In the genomic region with DNA sequence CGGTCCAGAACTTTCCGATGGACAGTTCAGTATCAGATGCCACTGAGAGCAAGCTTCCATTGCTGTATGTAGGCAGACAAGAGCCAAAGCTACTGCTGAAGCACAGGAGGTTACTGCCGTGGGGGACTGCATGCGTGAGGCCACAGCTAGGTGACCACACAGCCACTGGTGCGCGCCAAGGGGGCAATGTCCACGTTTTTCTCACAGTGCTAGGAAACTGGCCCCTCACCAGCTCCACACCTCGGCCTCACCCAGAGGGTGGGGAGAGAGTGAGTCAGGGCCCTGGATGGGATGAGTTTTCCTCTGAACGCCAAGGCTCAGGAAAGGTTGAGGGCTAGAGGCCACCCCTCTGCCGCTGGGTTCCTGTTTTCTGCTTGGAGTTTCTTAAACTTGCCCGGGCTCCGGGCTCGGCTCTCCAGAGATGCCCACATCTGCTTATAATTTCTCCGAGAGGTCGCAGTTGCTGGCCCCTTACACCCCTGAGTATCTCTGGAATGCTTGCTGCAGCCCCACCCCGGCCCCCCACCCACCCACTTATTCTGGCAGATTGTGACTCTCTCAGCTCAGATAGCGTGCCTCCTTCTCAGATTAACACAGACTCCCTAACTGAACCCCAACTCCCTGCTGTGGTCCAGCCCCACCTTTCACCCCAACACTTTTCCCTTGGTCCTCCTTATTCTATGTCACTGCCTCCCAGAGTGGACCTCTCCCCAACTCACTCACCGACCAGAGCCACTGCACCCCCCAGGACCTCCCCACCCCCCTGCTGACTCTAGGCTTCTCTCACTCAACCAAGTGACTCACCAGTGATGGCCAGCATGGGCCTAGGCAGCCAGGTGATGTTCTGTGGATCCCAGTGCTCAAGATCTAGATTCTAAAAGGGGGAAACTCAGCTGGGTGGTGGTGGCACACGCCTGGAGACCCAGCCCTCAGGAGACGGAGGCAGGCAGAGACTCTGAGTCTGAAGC, we compare ENCODE assay signal across 12 mouse cellular contexts. TPM values are rescaled to one million over a fixed set of nuclear protein-coding genes. Genes with fewer than 3 reads are reported as not detected.
A peak's percentile ranks its signal among the peaks of the same experiment; 100 is the strongest.
DNase-seq lines count a peak whose midpoint lies in the region; ATAC-seq and TF ChIP-seq lines count a peak whose summit lies in the region.
"Had no signal": no experiment of that assay in that cellular context is flagged by ENCODE, and none has a peak within 500 bp of the region (broad histone marks: within the 10 kb centered on the region; RNA-seq: fewer than 3 reads in every experiment).

No protein-coding gene starts in this region.

- no peak for TF ChIP-seq CTCF in intestine, postnatal 0 days (IDR thresholded peaks at IDR 0.05; ENCODE audit: low read depth)
- TF ChIP-seq CTCF in thymus, adult 2 months (IDR thresholded peaks at IDR 0.05; ENCODE audit: borderline replicate concordance, control insufficient read depth, extremely low read depth, insufficient read depth, low read length, poor library complexity), result no peak

- H3K27ac ChIP-seq in heart, embryonic 13.5 days (replicated peaks), result no peak overlapping the region
- peak overlapping the region; percentile 83 for H3K27ac ChIP-seq in embryonic facial prominence, embryonic 10.5 days (replicated peaks)
- H3K27ac ChIP-seq in intestine, postnatal 0 days (ENCODE audit: low read depth, low read length), result no peak overlapping the region
- H3K27ac ChIP-seq in limb, embryonic 11.5 days (replicated peaks; ENCODE audit: low read depth, low read length), result peak overlapping the region; percentile 70
- H3K27ac ChIP-seq in thymus, adult 2 months (ENCODE audit: control insufficient read depth, insufficient read depth, low read length), result no peak overlapping the region

- peaks cover 22% of the 10 kb centered on the region for H3K27me3 ChIP-seq in heart, embryonic 13.5 days (replicated peaks)
- peaks cover 55% of the 10 kb centered on the region for H3K27me3 ChIP-seq in embryonic facial prominence, embryonic 10.5 days (replicated peaks; ENCODE audit: low read depth, poor library complexity, severe bottlenecking)
- no peaks in the 10 kb centered on the region for H3K27me3 ChIP-seq in intestine, postnatal 0 days (replicated peaks; ENCODE audit: control insufficient read depth, insufficient read depth, low read length)
- 0 out of 2 replicates have a peak, but pooled peaks cover 1% of the 10 kb centered on the region for H3K27me3 ChIP-seq in limb, embryonic 11.5 days (ENCODE audit: control insufficient read depth, insufficient read depth, low read length)
- no peaks in the 10 kb centered on the region for H3K27me3 ChIP-seq in thymus, adult 2 months (ENCODE audit: control insufficient read depth, insufficient read depth, low read length)

- H3K36me3 ChIP-seq in heart, embryonic 13.5 days, result peaks cover 23% of the 10 kb centered on the region
- peaks cover 9% of the 10 kb centered on the region; the same call in 1 of the 2 replicates for H3K36me3 ChIP-seq in embryonic facial prominence, embryonic 10.5 days (replicated peaks)
- H3K36me3 ChIP-seq in intestine, postnatal 0 days (ENCODE audit: control insufficient read depth, insufficient read depth), result no peaks in the 10 kb centered on the region
- H3K36me3 ChIP-seq in limb, embryonic 11.5 days (ENCODE audit: control insufficient read depth, insufficient read depth, low read length), result 0 out of 2 replicates have a peak, but pooled peaks cover 2% of the 10 kb centered on the region
- no peaks in the 10 kb centered on the region for H3K36me3 ChIP-seq in thymus, adult 2 months (ENCODE audit: control insufficient read depth, insufficient read depth, low read length)

- TF ChIP-seq POLR2A in thymus, adult 2 months (IDR thresholded peaks at IDR 0.05; ENCODE audit: control insufficient read depth, extremely low read depth, insufficient read depth, low read length, poor library complexity), result no peak

- H3K9ac ChIP-seq in heart, embryonic 13.5 days, result 0 out of 2 replicates have a peak overlapping the region, but pooled peaks have one; percentile 37
- H3K9ac ChIP-seq in intestine, postnatal 0 days (ENCODE audit: low read depth, low read length), result no peak overlapping the region
- H3K9ac ChIP-seq in limb, embryonic 11.5 days (ENCODE audit: low read length), result peak overlapping the region; percentile 45

- no peak overlapping the region for H3K4me3 ChIP-seq in heart, embryonic 13.5 days
- peak overlapping the region; percentile 21; the same call in 1 of the 2 replicates for H3K4me3 ChIP-seq in embryonic facial prominence, embryonic 10.5 days
- H3K4me3 ChIP-seq in intestine, postnatal 0 days (ENCODE audit: low read depth, low read length), result no peak overlapping the region
- H3K4me3 ChIP-seq in limb, embryonic 11.5 days (ENCODE audit: low read depth, low read length), result no peak overlapping the region
- no peak overlapping the region for H3K4me3 ChIP-seq in thymus, adult 2 months (ENCODE audit: control insufficient read depth, insufficient read depth, low read length)

- H3K9me3 ChIP-seq in heart, embryonic 13.5 days, result no peaks in the 10 kb centered on the region
- H3K9me3 ChIP-seq in embryonic facial prominence, embryonic 10.5 days, result no peaks in the 10 kb centered on the region
- H3K9me3 ChIP-seq in intestine, postnatal 0 days (ENCODE audit: control insufficient read depth), result no peaks in the 10 kb centered on the region
- H3K9me3 ChIP-seq in limb, embryonic 11.5 days (ENCODE audit: control insufficient read depth, low read length), result no peaks in the 10 kb centered on the region

- no peak overlapping the region for H3K4me2 ChIP-seq in heart, embryonic 13.5 days
- H3K4me2 ChIP-seq in intestine, postnatal 0 days (replicated peaks; ENCODE audit: low read depth), result peak overlapping the region; percentile 37
- peak overlapping the region; percentile 4; the same call in 1 of the 2 replicates for H3K4me2 ChIP-seq in limb, embryonic 11.5 days (ENCODE audit: low read depth, severe bottlenecking)
- H3K4me2 ChIP-seq: liver, embryonic 11.5 days had no signal

- DNase-seq in heart, adult 8-10 months (ENCODE audit: low spot score), result no peak
- peak; percentile 64 for DNase-seq in embryonic facial prominence, embryonic 10.5 days (ENCODE audit: low spot score)
- DNase-seq in limb, embryonic 11.5 days (ENCODE audit: low spot score), result no peak
- no peak for DNase-seq in left cerebral cortex, adult 9 months (ENCODE audit: low spot score in 2 of 2)
- no peak for DNase-seq in MN1 (ENCODE audit: low spot score)
- DNase-seq in thymus, adult 2 months, result no peak
- DNase-seq: cerebellum, adult 11 months; lung, postnatal 36 days; right cerebral cortex, postnatal 14 days had no signal

- H3K4me1 ChIP-seq in heart, embryonic 13.5 days, result peaks cover 55% of the 10 kb centered on the region
- peaks cover 85% of the 10 kb centered on the region for H3K4me1 ChIP-seq in embryonic facial prominence, embryonic 10.5 days
- H3K4me1 ChIP-seq in intestine, postnatal 0 days (replicated peaks; ENCODE audit: control insufficient read depth, insufficient read depth, low read length), result 0 out of 2 replicates have a peak, but pooled peaks cover 3% of the 10 kb centered on the region
- H3K4me1 ChIP-seq in limb, embryonic 11.5 days (ENCODE audit: control insufficient read depth, insufficient read depth, low read length), result peaks cover 61% of the 10 kb centered on the region
- peaks cover 16% of the 10 kb centered on the region for H3K4me1 ChIP-seq in thymus, adult 2 months (replicated peaks; ENCODE audit: control insufficient read depth, insufficient read depth, low read length)

- WGBS in heart, embryonic 13.5 days, result 64% methylated on average over 20 of the region's 20 CpGs
- WGBS in embryonic facial prominence, embryonic 10.5 days, result 48% methylated on average over 20 of the region's 20 CpGs
- 47% methylated on average over 20 of the region's 20 CpGs for WGBS in intestine, postnatal 0 days
- 42% methylated on average over 20 of the region's 20 CpGs for WGBS in limb, embryonic 11.5 days
- 85% methylated on average over 20 of the region's 20 CpGs for WGBS in thymus, adult 2 months

- no peak for ATAC-seq in heart, embryonic 13.5 days (ENCODE audit: extremely low read depth, insufficient number of reproducible peaks, low FRiP score, low TSS enrichment)
- ATAC-seq in intestine, postnatal 0 days, result peak; percentile 59; the same call in 1 of the 2 replicates
- ATAC-seq in limb, embryonic 11.5 days (ENCODE audit: insufficient number of reproducible peaks, low FRiP score, low TSS enrichment, low read depth), result no peak

RNA-seq across cellular contexts. Expression of a gene that starts 13.3 kb away (rescaled TPM):
- polyA plus RNA-seq in heart, embryonic 13.5 days (2015; fragmentation: Nextera tagmentation; extraction: Ambion mirVana), result 0.25 TPM in 1 of 2 replicates, not detected in the other
- under 1 TPM in 3 of 4 experiments, not detected in 1; 0.09 to 0.31 (median 0.13) TPM for total RNA-seq in heart, adult 8-10 months (2022)
- 0.28 and 0.41 TPM in 2 replicates for polyA plus RNA-seq in embryonic facial prominence, embryonic 10.5 days (2016; fragmentation: Nextera tagmentation; extraction: Ambion mirVana)
- 0.23 and 0.34 TPM in 2 replicates for polyA plus RNA-seq in intestine, postnatal 0 days (2015; fragmentation: Nextera tagmentation; extraction: Ambion mirVana)
- 0.26 and 0.43 TPM in 2 replicates for polyA plus RNA-seq in limb, embryonic 11.5 days (2014; fragmentation: Nextera tagmentation; extraction: Ambion mirVana)
- polyA plus RNA-seq in thymus, adult 2 months (2012; rRNA removed), result 0.39 and 0.56 TPM in 2 replicates

RNA-seq across cellular contexts. Expression of a gene that starts 33.3 kb away (rescaled TPM):
- 0.66 and 1.5 TPM in 2 replicates for polyA plus RNA-seq in heart, embryonic 13.5 days (2015; fragmentation: Nextera tagmentation; extraction: Ambion mirVana)
- under 1 TPM in 3 of 4 experiments, not detected in 1; 0.16 to 0.30 (median 0.19) TPM for total RNA-seq in heart, adult 8-10 months (2022)
- 10.7 and 11.0 TPM in 2 replicates for polyA plus RNA-seq in embryonic facial prominence, embryonic 10.5 days (2016; fragmentation: Nextera tagmentation; extraction: Ambion mirVana)
- polyA plus RNA-seq in intestine, postnatal 0 days (2015; fragmentation: Nextera tagmentation; extraction: Ambion mirVana), result 0.16 and 0.18 TPM in 2 replicates
- 0.21 and 0.44 TPM in 2 replicates for polyA plus RNA-seq in limb, embryonic 11.5 days (2014; fragmentation: Nextera tagmentation; extraction: Ambion mirVana)
- polyA plus RNA-seq in thymus, adult 2 months (2012; rRNA removed), result 0.67 and 0.89 TPM in 2 replicates

RNA-seq across cellular contexts. Expression of a gene that starts 35.1 kb away (rescaled TPM):
- polyA plus RNA-seq in heart, embryonic 13.5 days (2015; fragmentation: Nextera tagmentation; extraction: Ambion mirVana), result 0.06 and 0.08 TPM in 2 replicates
- not detected for total RNA-seq in heart, adult 8-10 months (2022)
- 0.49 and 0.54 TPM in 2 replicates for polyA plus RNA-seq in embryonic facial prominence, embryonic 10.5 days (2016; fragmentation: Nextera tagmentation; extraction: Ambion mirVana)
- 0.05 TPM in 2 replicates for polyA plus RNA-seq in intestine, postnatal 0 days (2015; fragmentation: Nextera tagmentation; extraction: Ambion mirVana)
- polyA plus RNA-seq in limb, embryonic 11.5 days (2014; fragmentation: Nextera tagmentation; extraction: Ambion mirVana), result 0.12 and 0.26 TPM in 2 replicates
- 0.58 and 0.64 TPM in 2 replicates for polyA plus RNA-seq in thymus, adult 2 months (2012; rRNA removed)

Comparison
In these comparisons a context has a peak if more than half of its experiments do, and no peak if none do; other contexts are left out.
1. H3K27ac ChIP-seq: peak in embryonic facial prominence, embryonic 10.5 days (single experiment) and limb, embryonic 11.5 days (single experiment); none in heart, embryonic 13.5 days (single experiment), intestine, postnatal 0 days (single experiment) and thymus, adult 2 months (single experiment).